Mouse (Mus musculus) layer of hippocampus, adult 9-11 months (tissue): ENCODE results near the gene Slc27a3.
"Not testable (repeated sequence)": the region's sequence is repeated elsewhere in the genome, so short reads cannot be mapped to it uniquely, and the experiment has no call there.

Experiments
- DNase-seq: peaks from one replicate; pipeline ENCODE4 v3.0.0; 2022

Slc27a3 gene

GRCm38 (mm10) chr3:90388726-90389510, 820 bp downstream of the Slc27a3 start:
- DNase-seq = no peak

- DNase-seq = no peak
Observed at GRCm38 (mm10) chr3:90388192-90388591, 1.5 kb downstream of the Slc27a3 start.

GRCm38 (mm10) chr3:90387483-90387882, 2.3 kb downstream of the Slc27a3 start:
- DNase-seq = peak; percentile 52

- DNase-seq = no peak
Observed at GRCm38 (mm10) chr3:90386817-90387216, 2.9 kb downstream of the Slc27a3 start.

DNA sequence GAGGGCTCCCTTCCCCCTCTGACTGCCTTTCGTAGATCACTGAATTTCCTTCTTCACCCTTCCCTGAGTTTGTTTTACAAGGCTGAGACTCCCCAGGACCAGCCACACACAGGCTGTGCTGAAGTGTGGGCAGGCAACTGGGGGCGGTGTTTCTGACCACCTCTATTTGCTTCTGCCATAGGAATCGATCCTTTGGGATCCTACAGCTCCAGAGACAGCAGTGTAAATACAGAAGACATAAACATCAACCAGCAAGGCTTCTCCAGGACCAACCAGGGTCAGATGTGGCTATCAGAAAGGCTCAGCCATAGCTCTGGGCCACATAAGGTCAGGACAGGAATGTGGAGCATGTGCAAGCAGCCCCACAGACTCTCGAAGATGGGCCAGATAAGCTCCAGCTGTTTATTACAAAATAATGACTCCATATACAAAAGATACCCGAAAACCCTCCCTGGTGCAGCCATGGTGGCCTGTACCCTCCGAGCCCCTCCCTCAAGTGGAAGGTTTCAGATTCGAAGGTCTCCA, 4.8 kb downstream of the Slc27a3 start:
- no peak for DNase-seq

DNA sequence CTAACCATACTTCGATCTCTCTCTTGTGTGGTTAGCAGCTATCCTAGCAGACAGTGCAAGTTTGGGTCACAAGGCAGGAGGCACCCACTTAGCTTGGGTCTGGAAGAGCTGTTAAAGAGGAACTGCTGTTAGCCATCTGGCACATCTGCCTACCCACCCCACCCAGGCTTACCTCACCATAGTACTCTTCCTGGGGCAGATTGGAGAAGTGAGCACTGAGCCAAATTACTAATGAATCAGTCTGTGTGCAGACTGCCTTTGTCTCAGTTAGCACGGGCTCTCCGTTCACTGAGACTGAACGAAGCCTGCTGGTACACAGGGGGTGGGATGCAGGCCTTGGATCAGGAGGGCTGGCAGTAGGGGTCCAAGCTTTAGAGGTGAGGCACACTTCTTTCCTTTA, 6.0 kb downstream of the Slc27a3 start:
- DNase-seq = peak; percentile 81

DNA sequence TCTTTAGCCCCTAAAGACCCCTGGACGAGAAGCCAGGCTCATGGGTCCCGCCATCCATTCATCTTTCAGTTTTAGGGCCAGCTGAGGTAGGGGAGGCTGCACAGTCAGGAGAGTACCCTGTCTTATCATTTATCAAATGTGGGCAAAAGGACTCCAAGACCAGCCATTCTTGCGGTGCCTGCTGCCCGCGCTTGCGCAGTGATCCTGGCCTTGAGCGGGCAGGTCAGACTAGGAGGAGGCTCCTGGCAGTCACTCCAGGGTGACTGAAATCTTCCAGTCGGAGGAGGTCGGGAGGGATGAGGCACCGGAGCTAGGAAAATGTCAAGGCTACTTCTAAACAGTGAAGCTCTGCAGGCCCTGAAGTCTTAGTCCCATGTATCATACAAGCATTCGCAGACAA, 8.0 kb downstream of the Slc27a3 start:
- DNase-seq = no peak

DNA sequence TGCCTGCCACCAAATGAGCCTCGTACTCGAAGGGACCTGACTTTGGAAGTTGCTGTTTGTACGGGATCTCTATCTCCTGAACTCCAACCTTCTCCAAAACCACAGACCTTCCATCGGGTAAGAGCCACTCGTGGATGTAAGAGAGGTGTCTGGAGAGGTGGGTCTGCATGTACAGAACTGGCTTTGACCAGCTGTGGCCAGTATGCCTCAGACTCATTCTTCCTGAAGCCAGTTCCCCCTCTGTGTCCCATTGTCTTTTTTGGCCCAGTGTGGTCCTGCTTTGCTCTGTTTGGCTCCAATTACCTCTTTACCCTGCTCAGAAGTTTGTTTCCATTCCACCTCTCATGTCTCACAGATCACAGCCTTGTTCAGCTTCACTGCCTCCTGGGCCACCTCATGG, 11.2 kb downstream of the Slc27a3 start:
- no peak for DNase-seq

- DNase-seq = no peak
Observed at GRCm38 (mm10) chr3:90376247-90376585, 13.5 kb downstream of the Slc27a3 start.

DNA sequence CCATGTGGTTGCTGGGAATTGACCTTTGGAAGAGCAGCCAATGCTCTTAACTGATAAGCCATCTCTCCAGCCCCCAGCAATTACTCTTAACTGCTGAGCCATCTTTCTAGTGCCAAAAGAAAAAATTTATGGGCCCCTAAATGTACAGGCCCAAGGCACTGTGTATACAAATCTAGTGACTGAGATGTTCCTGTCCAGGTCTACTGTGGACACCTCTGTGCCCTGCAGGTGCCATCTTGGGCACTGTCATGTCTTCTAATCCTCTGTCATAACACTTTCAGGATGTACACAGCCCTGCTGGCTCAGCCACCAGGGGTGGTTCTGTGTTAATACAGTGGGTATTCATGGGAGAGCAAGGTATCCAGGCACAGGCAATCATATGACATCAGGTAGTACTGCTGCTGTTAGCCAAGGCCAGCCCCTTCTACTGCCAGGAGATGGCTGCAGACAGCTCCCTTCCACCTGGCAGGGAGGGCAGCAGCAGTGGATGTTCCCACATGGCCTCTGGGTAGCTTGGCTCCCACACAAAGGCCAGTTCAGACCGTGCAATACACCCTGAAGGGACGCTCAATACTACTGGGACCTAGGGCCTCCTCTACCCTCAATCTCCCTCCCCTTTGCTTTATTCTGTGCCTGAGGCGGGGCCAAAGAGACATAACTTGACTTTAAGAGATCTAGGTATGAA, 14.0 kb downstream of the Slc27a3 start:
- no peak for DNase-seq

GRCm38 (mm10) chr3:90374368-90374767, 15.4 kb downstream of the Slc27a3 start:
- DNase-seq = no peak

- DNase-seq = peak; percentile 87
Observed at GRCm38 (mm10) chr3:90373432-90374028, 16.2 kb downstream of the Slc27a3 start.

DNA sequence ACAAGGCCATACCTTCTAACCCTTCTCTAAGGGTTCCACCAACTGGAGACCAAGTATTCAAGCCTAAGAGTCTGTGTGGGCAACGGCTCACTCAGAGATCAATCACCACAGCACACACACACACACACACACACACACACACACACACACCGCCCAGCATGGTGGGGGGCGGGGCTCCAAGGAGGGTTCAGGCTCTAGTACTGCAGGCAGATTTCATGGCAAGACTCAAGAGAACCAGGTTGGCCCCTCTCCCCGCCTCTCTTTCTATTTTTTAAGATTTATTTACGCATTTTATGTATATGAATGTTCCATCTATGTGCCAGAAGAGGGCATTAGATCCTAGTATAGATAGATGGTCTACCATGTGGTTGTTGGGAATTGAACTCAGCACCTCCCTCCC, 16.9 kb downstream of the Slc27a3 start:
- no peak for DNase-seq

DNA sequence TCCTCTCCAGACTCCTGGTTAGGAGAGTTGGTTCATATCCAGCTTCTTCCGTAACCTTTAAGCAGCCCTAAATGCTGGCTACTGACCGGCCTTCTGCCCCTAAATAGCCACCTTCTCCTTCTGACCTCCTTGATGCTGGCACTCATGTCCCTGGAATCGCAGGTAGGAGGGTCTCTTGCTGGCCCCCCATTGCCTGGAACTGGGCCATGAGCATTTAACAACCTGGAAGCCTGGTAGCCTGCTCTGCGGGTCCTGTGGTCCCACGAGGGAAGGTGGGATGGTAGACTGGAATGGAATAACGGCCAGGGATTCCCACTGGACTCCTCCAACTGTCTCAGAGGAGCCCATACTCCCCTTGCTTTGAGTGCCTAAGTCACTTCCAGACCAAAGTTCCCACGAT, 17.9 kb downstream of the Slc27a3 start:
- no peak for DNase-seq

DNA sequence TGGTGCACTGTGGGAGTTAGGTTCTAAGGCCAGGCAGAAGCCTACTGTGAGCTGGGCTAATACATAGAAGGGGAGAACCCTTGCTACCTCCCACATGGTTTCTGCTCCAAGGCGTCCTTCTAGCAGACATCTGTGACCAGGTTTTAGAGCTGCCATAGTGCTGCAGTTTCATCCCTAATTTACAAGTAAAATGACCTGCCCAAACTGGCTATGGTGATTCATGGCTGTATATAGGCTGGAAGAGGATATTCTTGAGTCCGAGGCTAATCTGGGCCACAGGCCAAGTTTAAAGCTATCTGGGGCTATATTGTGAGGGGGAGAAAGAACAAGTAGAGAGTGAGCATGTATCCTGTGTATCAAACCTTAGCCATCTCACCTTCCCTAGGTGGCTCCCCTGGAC, 20.7 kb downstream of the Slc27a3 start:
- no peak for DNase-seq

- DNase-seq = no peak
Observed at GRCm38 (mm10) chr3:90367001-90367632, 22.6 kb downstream of the Slc27a3 start.

DNA sequence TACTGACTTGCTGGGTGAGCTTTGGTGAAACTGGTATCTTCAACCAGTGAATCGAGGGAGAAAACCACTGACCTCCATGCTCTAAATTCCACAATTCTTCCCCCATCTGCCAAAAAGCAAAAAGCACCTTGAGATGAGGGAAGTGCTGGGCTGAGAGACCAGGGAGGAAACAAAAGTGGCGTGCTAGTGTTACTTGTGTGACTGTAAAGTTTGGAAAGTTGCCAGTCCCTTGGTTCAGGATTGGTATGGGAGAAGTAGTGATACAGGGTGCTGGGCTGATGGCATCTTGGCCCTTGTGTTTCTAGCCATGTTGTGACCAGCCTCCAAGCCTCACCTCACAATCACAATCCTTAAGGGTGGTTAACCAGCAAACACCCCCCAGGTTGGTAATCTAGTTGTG, 27.4 kb downstream of the Slc27a3 start:
- DNase-seq = no peak

DNA sequence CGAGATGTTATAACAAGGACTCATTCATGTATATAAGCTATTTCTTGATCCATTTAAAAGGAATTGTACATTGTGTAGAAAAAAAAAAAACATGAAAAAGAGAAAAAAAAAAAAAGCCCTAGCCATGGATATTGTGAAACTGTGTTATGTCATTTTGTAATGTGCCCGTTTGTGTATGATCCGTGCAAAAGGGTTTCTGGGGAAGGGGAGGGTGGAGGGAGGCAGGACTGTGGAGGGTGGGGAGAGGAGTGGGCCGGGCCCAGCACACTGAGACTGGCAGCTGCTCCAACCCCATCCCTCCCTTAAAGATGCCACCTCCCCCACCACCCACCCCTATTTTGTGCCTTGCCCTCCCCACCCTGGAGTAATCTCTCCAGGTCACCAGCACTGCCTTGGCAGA, 28.3 kb downstream of the Slc27a3 start:
- no peak for DNase-seq

DNA sequence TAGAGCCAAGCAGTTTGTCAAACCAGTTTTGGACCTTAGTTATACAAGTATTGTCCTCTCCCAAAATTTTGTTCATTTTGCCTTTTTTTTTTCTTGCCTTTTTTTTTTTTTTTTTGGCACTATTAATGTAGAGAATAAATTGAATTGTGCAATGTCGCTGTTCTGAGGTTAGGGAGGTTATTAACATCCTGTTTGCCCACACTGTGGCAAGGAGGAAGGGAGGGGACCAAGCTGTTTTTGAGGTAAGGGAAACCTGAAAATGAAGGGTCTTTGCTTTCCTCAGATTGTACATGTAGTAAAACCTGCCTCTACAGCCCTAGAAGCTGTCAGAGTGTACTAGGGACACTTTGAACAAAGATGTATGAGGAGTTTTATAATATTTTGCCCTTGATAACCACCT, 30.5 kb downstream of the Slc27a3 start:
- no peak for DNase-seq

DNA sequence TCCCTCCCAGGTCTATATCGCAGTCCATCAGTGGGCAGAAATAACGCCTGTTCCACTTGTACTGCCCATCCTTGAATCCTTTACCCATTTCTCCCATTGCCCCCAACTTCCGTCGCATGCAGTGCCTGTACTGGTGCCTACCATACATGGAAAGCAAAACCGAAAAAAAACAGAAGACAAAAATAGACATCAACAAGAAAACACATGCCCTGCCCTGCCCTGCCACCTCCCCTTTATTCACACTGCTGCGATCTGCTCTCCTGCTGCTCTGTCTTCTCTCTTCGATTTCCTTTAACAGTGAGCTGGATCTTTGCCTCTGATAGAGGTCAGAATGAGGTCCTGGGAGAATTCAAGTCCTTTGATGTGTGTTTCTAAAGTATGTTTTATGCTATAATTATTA, 31.8 kb downstream of the Slc27a3 start:
- DNase-seq = no peak

GRCm38 (mm10) chr3:90347847-90348246, 41.9 kb downstream of the Slc27a3 start:
- DNase-seq = no peak

GRCm38 (mm10) chr3:90342853-90343252, 46.9 kb downstream of the Slc27a3 start:
- DNase-seq = not testable (repeated sequence)

DNA sequence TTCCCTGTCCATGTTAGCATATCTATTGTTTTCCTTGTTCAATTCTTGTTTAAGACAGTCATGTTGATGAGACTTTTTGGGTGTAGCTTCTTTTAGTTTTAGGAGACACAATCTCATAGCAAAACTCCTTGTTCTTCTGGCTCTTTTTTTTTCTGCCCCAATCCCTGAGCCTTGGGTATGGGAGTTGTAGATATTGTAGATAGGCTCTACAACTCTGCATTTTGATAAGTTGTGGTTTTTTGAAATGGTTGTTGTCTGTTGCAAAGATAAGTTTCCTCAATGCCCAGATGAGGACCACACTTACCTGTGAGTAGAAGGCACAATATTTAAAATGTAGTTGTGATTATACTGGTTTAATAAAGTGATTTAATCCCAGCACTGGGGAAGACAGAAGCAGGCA, 49.6 kb downstream of the Slc27a3 start:
- no peak for DNase-seq

DNA sequence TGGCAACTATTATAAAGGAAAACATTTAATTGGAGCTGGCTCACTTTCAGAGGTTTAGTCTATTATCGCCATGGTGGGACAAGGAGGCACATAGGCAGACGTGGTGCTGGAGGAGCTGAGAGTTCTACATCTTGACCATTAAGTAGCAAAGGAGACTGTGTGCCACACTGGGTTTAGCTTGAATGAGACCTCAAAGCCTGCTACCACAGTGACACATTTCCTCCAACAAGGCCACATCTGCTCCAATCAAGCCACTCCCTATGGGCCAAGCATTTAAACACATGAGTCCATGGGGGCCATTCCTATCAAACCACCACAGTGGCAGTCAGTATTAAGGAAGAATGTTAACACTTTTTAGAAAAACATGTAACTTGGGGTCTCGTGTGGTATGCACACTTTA, 51.5 kb downstream of the Slc27a3 start:
- DNase-seq = no peak
